Mouse (Mus musculus) thymus, adult 2 months (tissue): ENCODE results near the gene Cop1. TPM values are rescaled to one million over a fixed set of nuclear protein-coding genes. Genes with fewer than 3 reads are reported as not detected.

Experiments used
- DNase-seq: peaks from one replicate; pipeline ENCODE4 v3.0.0; 2021
- H3K27ac ChIP-seq: fragments of 200-500 bp; 2 replicates; pipeline ENCODE4 v1.5.1; 2012; ENCODE audit warnings: low read length, control low read depth; ENCODE audit not compliant: control insufficient read depth, insufficient read depth
- H3K27me3 ChIP-seq: fragments of 200-500 bp; 2 replicates; pipeline ENCODE4 v1.6.1; 2012; ENCODE audit warnings: mild to moderate bottlenecking, low read length, moderate library complexity, mixed read lengths; ENCODE audit not compliant: control insufficient read depth, insufficient read depth
- H3K36me3 ChIP-seq: fragments of 200-500 bp; 2 replicates; pipeline ENCODE4 v1.6.1; 2012; ENCODE audit warnings: mild to moderate bottlenecking, low read length, moderate library complexity; ENCODE audit not compliant: control insufficient read depth, insufficient read depth
- H3K4me1 ChIP-seq: fragments of 200-500 bp; replicated peaks from 2 replicates; pipeline ENCODE4 v1.6.1; 2012; ENCODE audit warnings: low read length; ENCODE audit not compliant: control insufficient read depth, insufficient read depth
- H3K4me3 ChIP-seq: fragments of 200-500 bp; 2 replicates; pipeline ENCODE4 v1.5.1; 2012; ENCODE audit warnings: mild to moderate bottlenecking, low read length, control low read depth, moderate library complexity; ENCODE audit not compliant: control insufficient read depth, insufficient read depth
- CTCF ChIP-seq: fragments of 200-500 bp; IDR thresholded peaks from 2 replicates; pipeline ENCODE4 v1.5.1; 2012; ENCODE audit warnings: mild to moderate bottlenecking, control low read depth, low read length, moderate library complexity, borderline replicate concordance; ENCODE audit not compliant: control insufficient read depth, poor library complexity, insufficient read depth; ENCODE audit errors: extremely low read depth
- POLR2A ChIP-seq: fragments of 200-500 bp; IDR thresholded peaks from 2 replicates; pipeline ENCODE4 v1.6.1; 2012; ENCODE audit warnings: mild to moderate bottlenecking, low read length, control low read depth, moderate library complexity; ENCODE audit not compliant: control insufficient read depth, poor library complexity, insufficient read depth; ENCODE audit errors: extremely low read depth
- WGBS: fragments of 180-500 bp; shearing (Covaris S2); methylation state at CpG from one replicate; pipeline ENCODE4 v1.1.7; 2018; 5-methylcytosine and 5-hydroxymethylcytosine counted together
- polyA plus RNA-seq: library from polyadenylated mRNA; depleted of rRNA; stranded (reverse); fragments of >200 nt; gene quantifications from 2 replicates; pipeline ENCODE4 v1.2.3, GENCODE M21; 2012

The Cop1 gene
- polyA plus RNA-seq, 1 experiment = 58.6 TPM

GRCm38 (mm10) chr1:159382916-159383315, 150.8 kb downstream of the Cop1 start:
- H3K27ac ChIP-seq = no peak overlapping the region
- DNase-seq = no peak
- TF ChIP-seq POLR2A (no peak), CTCF (no peak)
- 90% methylated on average over 2 of the region's 2 CpGs for WGBS
- no peaks in the 10 kb centered on the region for H3K36me3 ChIP-seq
- no peak overlapping the region for H3K4me3 ChIP-seq
- H3K4me1 ChIP-seq = no peaks in the 10 kb centered on the region
- H3K27me3 ChIP-seq = no peaks in the 10 kb centered on the region

DNA sequence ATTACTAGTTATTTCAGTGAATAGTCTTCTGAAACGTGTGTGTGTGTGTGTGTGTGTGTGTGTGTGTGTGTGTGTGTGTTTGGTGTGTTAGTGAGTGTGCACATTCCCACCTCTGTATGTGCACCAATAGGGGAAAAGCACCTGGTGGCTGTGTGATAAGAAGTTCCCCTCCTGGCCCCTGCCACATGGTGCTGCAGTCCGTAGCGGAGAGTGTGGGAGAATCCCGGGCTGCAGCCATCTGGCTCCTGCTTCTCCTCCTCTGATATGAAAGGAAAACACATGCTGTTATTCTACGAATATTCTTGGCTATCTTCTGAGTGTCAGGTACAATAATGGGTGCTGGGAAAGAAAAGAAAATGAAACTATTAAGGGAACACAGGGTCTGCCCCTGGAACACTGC, 154.3 kb downstream of the Cop1 start:
- no peak overlapping the region for H3K27ac ChIP-seq
- no peak overlapping the region for H3K4me3 ChIP-seq
- DNase-seq = no peak
- 76% methylated on average over 5 of the region's 5 CpGs for WGBS
- no peaks in the 10 kb centered on the region for H3K36me3 ChIP-seq
- TF ChIP-seq POLR2A = no peak
- no peak for TF ChIP-seq CTCF
- H3K4me1 ChIP-seq = no peaks in the 10 kb centered on the region
- H3K27me3 ChIP-seq = no peaks in the 10 kb centered on the region

- H3K36me3 ChIP-seq = no peaks in the 10 kb centered on the region
- TF ChIP-seq POLR2A = no peak
- no peak for TF ChIP-seq CTCF
- no peak overlapping the region for H3K27ac ChIP-seq
- H3K27me3 ChIP-seq = no peaks in the 10 kb centered on the region
- H3K4me1 ChIP-seq = no peaks in the 10 kb centered on the region
- 89% methylated on average over 13 of the region's 13 CpGs for WGBS
- no peak for DNase-seq
- H3K4me3 ChIP-seq = no peak overlapping the region
Observed at GRCm38 (mm10) chr1:159388565-159389024, 156.5 kb downstream of the Cop1 start.

- H3K27me3 ChIP-seq = no peaks in the 10 kb centered on the region
- 27% methylated on average over 14 of the region's 14 CpGs for WGBS
- DNase-seq = peak; percentile 81
- no peaks in the 10 kb centered on the region for H3K36me3 ChIP-seq
- no peak overlapping the region for H3K27ac ChIP-seq
- TF ChIP-seq POLR2A (no peak), CTCF (peak; percentile 93; the same call in 1 of the 2 replicates)
- no peaks in the 10 kb centered on the region for H3K4me1 ChIP-seq
- no peak overlapping the region for H3K4me3 ChIP-seq
Observed at GRCm38 (mm10) chr1:159390049-159390448, 157.9 kb downstream of the Cop1 start.

- Histone ChIP-seq H3K4me3 (no peak overlapping the region), H3K36me3 (no peaks in the 10 kb centered on the region), H3K27me3 (no peaks in the 10 kb centered on the region), H3K27ac (no peak overlapping the region), H3K4me1 (0 out of 2 replicates have a peak, but pooled peaks cover 3% of the 10 kb centered on the region)
- no peak for DNase-seq
- TF ChIP-seq CTCF = no peak
- no peak for TF ChIP-seq POLR2A
- WGBS = 87% methylated on average over 8 of the region's 8 CpGs
Observed at GRCm38 (mm10) chr1:159392667-159393066, 160.5 kb downstream of the Cop1 start.

DNA sequence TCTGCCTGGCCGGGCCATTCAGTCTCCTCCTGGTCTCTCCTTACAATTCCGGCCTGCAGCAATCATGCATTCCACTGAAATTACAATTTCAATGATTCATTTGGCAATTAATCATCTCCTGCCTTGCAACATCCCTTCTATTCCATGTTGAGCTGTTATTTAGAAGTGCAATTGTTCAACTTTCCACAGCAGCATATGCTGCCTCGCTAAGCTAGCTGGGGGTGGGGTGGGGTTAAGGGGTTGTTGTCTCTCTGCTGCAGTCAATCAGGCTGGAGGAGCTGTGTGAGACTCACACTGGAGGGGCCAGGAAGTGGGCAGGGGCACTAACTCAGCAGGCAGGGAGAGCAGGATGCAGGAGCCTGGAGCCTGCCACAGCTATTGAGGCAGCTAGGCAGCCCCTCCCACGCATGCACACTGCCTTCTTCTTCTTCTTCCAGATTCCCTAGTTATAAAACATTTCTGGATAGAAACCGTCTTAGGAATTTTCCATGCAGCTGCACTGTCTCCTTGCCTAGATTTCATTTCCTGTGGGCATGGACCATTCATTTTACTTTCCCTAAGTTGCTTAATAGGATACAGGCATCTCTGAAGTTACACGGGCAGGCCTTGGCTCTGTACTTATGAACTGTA, 161.1 kb downstream of the Cop1 start:
- WGBS = 54% methylated on average over 6 of the region's 6 CpGs
- no peaks in the 10 kb centered on the region for H3K36me3 ChIP-seq
- no peak overlapping the region for H3K27ac ChIP-seq
- no peaks in the 10 kb centered on the region for H3K27me3 ChIP-seq
- peak; percentile 14 for DNase-seq
- TF ChIP-seq POLR2A = no peak
- no peak for TF ChIP-seq CTCF
- H3K4me3 ChIP-seq = no peak overlapping the region
- H3K4me1 ChIP-seq = 0 out of 2 replicates have a peak, but pooled peaks cover 3% of the 10 kb centered on the region
